In the genomic region with DNA sequence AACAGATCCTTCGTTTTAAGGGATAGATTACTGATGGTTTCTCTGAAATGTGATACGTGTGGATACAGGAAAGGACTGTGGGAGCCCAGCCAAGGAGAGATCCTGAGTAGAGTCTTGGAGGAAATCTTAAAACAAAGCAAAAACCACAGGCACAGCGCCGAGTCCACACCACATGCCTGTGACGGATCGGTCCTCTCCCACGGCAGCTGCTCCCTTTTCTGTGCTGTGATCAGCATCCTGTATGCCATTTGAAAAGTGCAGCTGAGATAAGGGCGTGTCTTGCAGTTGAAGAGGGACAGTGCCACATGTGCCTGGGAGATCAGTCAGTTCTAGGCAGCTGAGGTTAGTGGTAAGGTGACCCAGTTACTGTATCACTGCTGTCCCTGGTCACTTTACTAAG, we compare ENCODE assay signal across 14 mouse cellular contexts. TPM values are rescaled to one million over a fixed set of nuclear protein-coding genes. Genes with fewer than 3 reads are reported as not detected.
DNase-seq lines count a peak whose midpoint lies in the region; ATAC-seq and TF ChIP-seq lines count a peak whose summit lies in the region.
"Had no signal": no experiment of that assay in that cellular context is flagged by ENCODE, and none has a peak within 500 bp of the region (broad histone marks: within the 10 kb centered on the region; RNA-seq: fewer than 3 reads in every experiment).

No protein-coding gene starts in this region.

- dilution Hi-C loops in CH12.LX (cut with MboI; ENCODE audit: extremely low pct_ligation_motif_present, extremely low pct_unique_long_range_greater_than_20kb, low sequenced_read_pairs): no loop called here

- H3K4me2 ChIP-seq in kidney, postnatal 0 days (ENCODE audit: low read length): no peak overlapping the region
- no peak overlapping the region for H3K4me2 ChIP-seq in CH12.LX (ENCODE audit: insufficient read depth, low read depth, poor library complexity, severe bottlenecking)
- no peak overlapping the region for H3K4me2 ChIP-seq in embryonic facial prominence, embryonic 15.5 days (replicated peaks)
- no peak overlapping the region for H3K4me2 ChIP-seq in forebrain, embryonic 14.5 days (ENCODE audit: low read length)
- no peak overlapping the region for H3K4me2 ChIP-seq in forebrain, embryonic 13.5 days
- H3K4me2 ChIP-seq: hindbrain, embryonic 12.5 days had no signal

- ATAC-seq in kidney, postnatal 0 days (replicated peaks; ENCODE audit: low FRiP score, low read depth): no peak
- no peak; the same call in 1 of the 2 replicates for ATAC-seq in embryonic facial prominence, embryonic 15.5 days (ENCODE audit: insufficient number of reproducible peaks, low FRiP score, low TSS enrichment, low read depth)
- ATAC-seq in megakaryocyte-erythroid progenitor cell, adult 5-6 weeks (replicated peaks; ENCODE audit: low FRiP score, low TSS enrichment, poor library complexity, severe bottlenecking): peak; percentile 63
- ATAC-seq in forebrain, embryonic 14.5 days: no peak
- ATAC-seq in forebrain, embryonic 13.5 days: no peak
- ATAC-seq: forebrain, postnatal 0 days had no signal

- H3K79me2 ChIP-seq in CH12.LX (replicated peaks; ENCODE audit: control insufficient read depth, extremely low read depth, insufficient read depth, poor library complexity, severe bottlenecking): no peaks in the 10 kb centered on the region; the same call in 1 of the 2 replicates

- no peak for TF ChIP-seq EP300 in CH12.LX (IDR thresholded peaks at IDR 0.05; ENCODE audit: low read length)

- in situ Hi-C loops in CH12.LX (cut with MboI; ENCODE audit: low pct_ligation_motif_present, low pct_unique_long_range_greater_than_20kb, low sequenced_read_pairs): no loop called here

- no peak overlapping the region for H3K27ac ChIP-seq in kidney, postnatal 0 days
- H3K27ac ChIP-seq in CH12.LX (ENCODE audit: insufficient read depth, low read depth): no peak overlapping the region
- 0 out of 2 replicates have a peak overlapping the region, but pooled peaks have one; percentile 7 for H3K27ac ChIP-seq in embryonic facial prominence, embryonic 15.5 days (replicated peaks)
- H3K27ac ChIP-seq in forebrain, embryonic 14.5 days (ENCODE audit: low read depth, low read length): no peak overlapping the region
- no peak overlapping the region for H3K27ac ChIP-seq in forebrain, embryonic 13.5 days
- H3K27ac ChIP-seq: hindbrain, embryonic 12.5 days; left cerebral cortex, adult 2 months; midbrain, embryonic 10.5 days had no signal

- H3K9me3 ChIP-seq in kidney, postnatal 0 days (replicated peaks; ENCODE audit: low read length): no peaks in the 10 kb centered on the region
- H3K9me3 ChIP-seq in CH12.LX (replicated peaks; ENCODE audit: low read length): no peaks in the 10 kb centered on the region
- no peaks in the 10 kb centered on the region for H3K9me3 ChIP-seq in embryonic facial prominence, embryonic 15.5 days (replicated peaks)
- no peaks in the 10 kb centered on the region for H3K9me3 ChIP-seq in forebrain, embryonic 14.5 days (replicated peaks; ENCODE audit: control insufficient read depth, low read length)
- no peaks in the 10 kb centered on the region for H3K9me3 ChIP-seq in forebrain, embryonic 13.5 days (replicated peaks)
- H3K9me3 ChIP-seq: hindbrain, embryonic 12.5 days; midbrain, embryonic 10.5 days had no signal

- H3K36me3 ChIP-seq in kidney, postnatal 0 days (ENCODE audit: insufficient read depth, low read length): peaks cover 9% of the 10 kb centered on the region; the same call in 1 of the 2 replicates
- H3K36me3 ChIP-seq in CH12.LX (replicated peaks in 1 of 2; ENCODE audit: control insufficient read depth in 1 of 2, insufficient read depth in 1 of 2, low read length in 1 of 2): peaks cover 9 to 44% of the 10 kb centered on the region in 2 experiments
- no peaks in the 10 kb centered on the region for H3K36me3 ChIP-seq in embryonic facial prominence, embryonic 15.5 days
- no peaks in the 10 kb centered on the region for H3K36me3 ChIP-seq in forebrain, embryonic 14.5 days (ENCODE audit: control insufficient read depth, insufficient read depth, low read length)
- H3K36me3 ChIP-seq in forebrain, embryonic 13.5 days (ENCODE audit: poor library complexity, severe bottlenecking): no peaks in the 10 kb centered on the region
- H3K36me3 ChIP-seq: hindbrain, embryonic 12.5 days; midbrain, embryonic 10.5 days had no signal

- TF ChIP-seq CTCF in kidney, postnatal 0 days (IDR thresholded peaks at IDR 0.05; ENCODE audit: low read depth): no peak
- no peak for TF ChIP-seq CTCF in CH12.LX (conservative IDR thresholded peaks at IDR 0.05 in 1 of 2, IDR thresholded peaks at IDR 0.05 in 1 of 2; ENCODE audit: low read depth in 2 of 2, low read length in 2 of 2)

- 29% methylated on average over 8 of the region's 8 CpGs for WGBS in kidney, postnatal 0 days
- 23% methylated on average over 8 of the region's 8 CpGs for WGBS in embryonic facial prominence, embryonic 15.5 days
- 80% methylated on average over 8 of the region's 8 CpGs for WGBS in forebrain, embryonic 14.5 days
- 79% methylated on average over 8 of the region's 8 CpGs for WGBS in forebrain, embryonic 13.5 days

- H3K4me3 ChIP-seq in kidney, postnatal 0 days (replicated peaks; ENCODE audit: low read depth, low read length): no peak overlapping the region
- no peak overlapping the region for H3K4me3 ChIP-seq in CH12.LX (replicated peaks in 1 of 3; ENCODE audit: low read depth in 2 of 3, low read length in 2 of 3, poor library complexity in 1 of 3)
- no peak overlapping the region for H3K4me3 ChIP-seq in embryonic facial prominence, embryonic 15.5 days (replicated peaks)
- no peak overlapping the region for H3K4me3 ChIP-seq in forebrain, embryonic 14.5 days (ENCODE audit: low read depth, low read length)
- H3K4me3 ChIP-seq in forebrain, embryonic 13.5 days: no peak overlapping the region
- H3K4me3 ChIP-seq: hindbrain, embryonic 12.5 days; left cerebral cortex, adult 2 months; midbrain, embryonic 10.5 days had no signal

- peak; percentile 53 for DNase-seq in kidney, postnatal 0 days (ENCODE audit: low spot score)
- DNase-seq in kidney, adult 8-10 months: no peak
- DNase-seq in CH12.LX (ENCODE audit: extremely low read depth): no peak
- no peak for DNase-seq in forebrain, embryonic 14.5 days (ENCODE audit: low spot score)
- DNase-seq in layer of hippocampus, postnatal 25 days (ENCODE audit: extremely low spot score in 1 of 2, low spot score in 1 of 2): no peak
- DNase-seq: adrenal gland, postnatal 25 days; cerebellum, postnatal 36 days; forebrain, postnatal 0 days had no signal

- H3K9ac ChIP-seq in kidney, postnatal 0 days (ENCODE audit: low read depth, low read length): no peak overlapping the region
- no peak overlapping the region for H3K9ac ChIP-seq in CH12.LX (ENCODE audit: insufficient read depth, low read depth)
- H3K9ac ChIP-seq in embryonic facial prominence, embryonic 15.5 days: no peak overlapping the region
- no peak overlapping the region for H3K9ac ChIP-seq in forebrain, embryonic 14.5 days (ENCODE audit: low read length)
- H3K9ac ChIP-seq in forebrain, embryonic 13.5 days: no peak overlapping the region
- H3K9ac ChIP-seq: forebrain, postnatal 0 days; hindbrain, embryonic 12.5 days had no signal

- no peak for TF ChIP-seq POLR2A in CH12.LX (IDR thresholded peaks at IDR 0.05; ENCODE audit: low read depth, low read length)

- TF ChIP-seq RAD21 in CH12.LX (IDR thresholded peaks at IDR 0.05; ENCODE audit: low read depth, low read length): no peak

- no peaks in the 10 kb centered on the region for H3K27me3 ChIP-seq in kidney, postnatal 0 days (ENCODE audit: insufficient read depth, low read length)
- H3K27me3 ChIP-seq in CH12.LX (replicated peaks): no peaks in the 10 kb centered on the region
- H3K27me3 ChIP-seq in embryonic facial prominence, embryonic 15.5 days: no peaks in the 10 kb centered on the region
- H3K27me3 ChIP-seq in forebrain, embryonic 14.5 days (replicated peaks; ENCODE audit: control insufficient read depth, insufficient read depth, low read length): no peaks in the 10 kb centered on the region
- no peaks in the 10 kb centered on the region for H3K27me3 ChIP-seq in forebrain, embryonic 13.5 days
- H3K27me3 ChIP-seq: hindbrain, embryonic 12.5 days had no signal

- 0 out of 2 replicates have a peak, but pooled peaks cover 5% of the 10 kb centered on the region for H3K4me1 ChIP-seq in kidney, postnatal 0 days (replicated peaks; ENCODE audit: insufficient read depth, low read length)
- peaks cover 12 to 52% of the 10 kb centered on the region in 2 experiments for H3K4me1 ChIP-seq in CH12.LX (ENCODE audit: control insufficient read depth in 1 of 2, insufficient read depth in 2 of 2)
- peaks cover 13% of the 10 kb centered on the region; the same call in 1 of the 2 replicates for H3K4me1 ChIP-seq in embryonic facial prominence, embryonic 15.5 days
- no peaks in the 10 kb centered on the region for H3K4me1 ChIP-seq in forebrain, embryonic 14.5 days (ENCODE audit: control insufficient read depth, insufficient read depth, low read length)
- no peaks in the 10 kb centered on the region for H3K4me1 ChIP-seq in forebrain, embryonic 13.5 days
- H3K4me1 ChIP-seq: hindbrain, embryonic 12.5 days; midbrain, embryonic 10.5 days had no signal

RNA-seq across cellular contexts. Expression of gene Cenpu, which starts 39.3 kb away (rescaled TPM):
- 9.7 and 11.9 TPM in 2 replicates for polyA plus RNA-seq in kidney, postnatal 0 days (2015; fragmentation: Nextera tagmentation; extraction: Ambion mirVana)
- total RNA-seq in CH12.LX (2012; rRNA removed) (7.8 and 16.7 TPM in 2 replicates), CH12.LX (2014; rRNA removed) (26.8 and 32.4 TPM in 2 replicates)
- polyA plus RNA-seq in CH12.LX (2012; ENCODE audit: insufficient read length, low read depth): 27.7 and 28.3 TPM in 2 replicates
- polyA plus RNA-seq in embryonic facial prominence, embryonic 15.5 days (2015; fragmentation: Nextera tagmentation; extraction: Ambion mirVana): 10.1 and 10.5 TPM in 2 replicates
- 43.9 and 56.0 TPM in 2 replicates for total RNA-seq in megakaryocyte-erythroid progenitor cell, adult 5-6 weeks (2014; fragmentation: Nextera tagmentation)
- 94.8 and 107 TPM in 2 replicates for total RNA-seq in megakaryocyte-erythroid progenitor cell, adult 5-6 weeks (2017)
- polyA plus RNA-seq in forebrain, embryonic 14.5 days (2014; fragmentation: Nextera tagmentation; extraction: Ambion mirVana): 16.3 and 19.6 TPM in 2 replicates
- polyA plus RNA-seq in forebrain, embryonic 13.5 days (2015; fragmentation: Nextera tagmentation; extraction: Ambion mirVana): 23.0 and 25.5 TPM in 2 replicates
- 1 to 10 TPM; 1.9 to 2.3 TPM for total RNA-seq in layer of hippocampus, postnatal 25 days (2021)

RNA-seq across cellular contexts. Expression of gene Acsl1, which starts 41.7 kb away (rescaled TPM):
- 47.0 and 49.7 TPM in 2 replicates for polyA plus RNA-seq in kidney, postnatal 0 days (2015; fragmentation: Nextera tagmentation; extraction: Ambion mirVana)
- total RNA-seq in CH12.LX (2012; rRNA removed): 8.7 and 11.2 TPM in 2 replicates
- 19.5 and 20.6 TPM in 2 replicates for total RNA-seq in CH12.LX (2014; rRNA removed)
- polyA plus RNA-seq in CH12.LX (2012; ENCODE audit: insufficient read length, low read depth): 24.3 and 27.9 TPM in 2 replicates
- 40.5 and 44.2 TPM in 2 replicates for polyA plus RNA-seq in embryonic facial prominence, embryonic 15.5 days (2015; fragmentation: Nextera tagmentation; extraction: Ambion mirVana)
- total RNA-seq in megakaryocyte-erythroid progenitor cell, adult 5-6 weeks (2014; fragmentation: Nextera tagmentation): 85.5 and 104 TPM in 2 replicates
- 139 and 157 TPM in 2 replicates for total RNA-seq in megakaryocyte-erythroid progenitor cell, adult 5-6 weeks (2017)
- 8.8 and 10.0 TPM in 2 replicates for polyA plus RNA-seq in forebrain, embryonic 14.5 days (2014; fragmentation: Nextera tagmentation; extraction: Ambion mirVana)
- 5.8 and 6.7 TPM in 2 replicates for polyA plus RNA-seq in forebrain, embryonic 13.5 days (2015; fragmentation: Nextera tagmentation; extraction: Ambion mirVana)
- 10 to 100 TPM; 45.7 to 48.2 TPM for total RNA-seq in layer of hippocampus, postnatal 25 days (2021)
